Mouse (Mus musculus) frontal cortex, adult 2 months (tissue): ENCODE results near the gene Cd5. TPM values are rescaled to one million over a fixed set of nuclear protein-coding genes. Genes with fewer than 3 reads are reported as not detected.

ENCODE experiments used
- DNase-seq, 2 experiments: peaks; one replicate each; pipeline ENCODE4 v3.0.0; 2022; ENCODE audit warnings: low spot score in 1 of 2; ENCODE audit errors: extremely low spot score in 1 of 2
- polyA plus RNA-seq: library from polyadenylated mRNA; depleted of rRNA; stranded (reverse); fragments of >200 nt; gene quantifications from 2 replicates; pipeline ENCODE4 v1.2.3, GENCODE M21; 2012

Gene Cd5
- polyA plus RNA-seq, 1 experiment = 0.14 TPM

DNA sequence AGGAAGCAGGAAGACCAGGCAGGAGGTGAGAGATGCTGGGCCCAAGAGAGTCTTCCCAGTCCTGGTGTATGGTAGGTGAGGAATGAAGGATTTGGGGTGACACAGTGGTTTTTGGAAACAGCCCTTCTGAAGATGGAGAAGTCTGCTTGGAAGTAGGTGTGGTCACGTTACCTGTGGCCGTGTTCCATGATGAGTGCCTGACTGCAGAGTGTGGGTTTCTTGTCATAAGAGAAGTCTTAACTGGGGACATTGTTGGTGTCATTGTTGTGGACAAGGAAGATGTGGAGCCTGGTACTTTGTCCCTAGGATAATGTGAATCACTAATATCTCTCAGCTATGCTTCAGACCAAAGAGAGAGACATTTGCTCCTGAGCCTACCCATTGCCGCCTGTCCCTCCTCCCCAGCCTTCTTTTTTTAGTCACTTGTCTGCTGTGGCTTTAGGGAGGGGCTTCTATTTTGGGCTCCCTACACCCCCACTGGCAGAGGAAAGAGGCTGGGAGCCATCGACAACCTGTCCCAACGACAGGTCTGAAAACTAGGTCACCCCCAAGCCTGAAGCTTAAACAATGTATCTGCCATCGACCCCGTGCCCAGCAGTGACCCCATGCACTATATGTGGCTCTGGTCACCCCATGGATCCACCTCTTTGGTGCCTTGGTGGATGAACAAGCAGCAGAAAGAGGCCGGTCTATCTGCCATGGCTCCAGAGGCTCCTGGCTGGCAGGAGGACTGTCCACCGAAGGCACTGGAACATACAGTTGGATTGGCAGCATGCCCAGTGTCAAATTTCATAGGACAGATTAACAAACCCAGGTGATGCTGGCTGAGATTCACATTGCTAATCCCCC lies 21.4 kb upstream of the Cd5 start:
- DNase-seq = peak in 1 of 2 experiments; percentile 44

DNA sequence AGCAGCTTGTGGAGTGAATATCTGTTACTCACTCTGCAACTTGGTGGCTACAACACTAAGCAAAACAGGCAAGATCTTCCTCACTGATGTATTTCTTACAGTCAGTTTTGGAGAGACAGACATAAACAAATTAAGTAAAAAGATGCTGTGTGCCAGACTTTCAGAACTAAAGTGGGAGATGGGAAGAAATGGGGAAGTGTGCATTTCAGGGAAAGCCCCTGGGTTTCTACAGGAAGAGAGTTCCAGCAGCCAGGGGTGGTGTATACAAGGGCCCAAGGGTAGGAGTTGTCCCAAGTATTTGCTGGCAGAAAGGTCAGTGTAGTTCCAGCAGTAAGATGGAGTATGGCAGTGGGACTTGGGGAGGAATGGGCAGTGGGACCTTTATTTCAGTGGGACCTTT lies 20.7 kb upstream of the Cd5 start:
- no peak for DNase-seq

DNA sequence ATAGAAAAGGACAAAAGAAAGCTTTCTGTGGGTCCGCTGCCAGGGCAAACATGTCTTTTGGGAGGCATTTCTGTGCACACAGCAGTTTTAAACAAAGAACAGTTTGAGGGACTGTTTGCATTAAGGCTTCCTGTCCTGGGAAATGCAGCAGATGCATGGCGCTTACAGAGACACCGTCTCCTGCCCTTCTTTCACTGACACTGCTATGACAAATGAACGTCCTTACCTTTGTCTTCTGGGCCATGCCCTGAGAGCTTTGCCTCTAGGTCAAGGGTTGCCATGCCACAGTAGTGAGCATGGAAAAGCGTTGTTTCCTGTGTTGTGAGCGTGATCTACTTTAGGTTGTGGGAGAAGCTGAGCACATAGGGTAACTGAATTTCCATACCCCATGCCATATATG lies 19.9 kb upstream of the Cd5 start:
- no peak for DNase-seq

DNA sequence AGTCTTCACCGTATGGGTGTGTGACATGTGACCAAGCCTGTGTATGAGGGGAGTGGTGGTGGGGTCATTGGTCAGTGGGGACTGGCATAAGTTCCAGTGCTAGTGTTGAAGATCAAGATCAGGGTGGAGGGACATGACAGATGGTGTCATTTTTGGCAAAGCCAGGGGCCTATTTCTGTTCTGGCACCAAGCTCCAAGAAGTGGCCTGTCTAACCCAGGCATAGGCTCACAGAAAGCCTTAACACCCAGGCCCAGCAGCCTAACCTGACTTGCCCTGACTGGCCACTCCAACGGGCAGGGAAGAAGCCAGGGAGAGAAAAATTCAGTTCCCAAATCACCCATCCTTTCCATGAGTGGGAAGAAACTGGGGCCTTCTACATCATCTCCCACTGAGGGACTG lies 18.7 kb upstream of the Cd5 start:
- no peak for DNase-seq

DNA sequence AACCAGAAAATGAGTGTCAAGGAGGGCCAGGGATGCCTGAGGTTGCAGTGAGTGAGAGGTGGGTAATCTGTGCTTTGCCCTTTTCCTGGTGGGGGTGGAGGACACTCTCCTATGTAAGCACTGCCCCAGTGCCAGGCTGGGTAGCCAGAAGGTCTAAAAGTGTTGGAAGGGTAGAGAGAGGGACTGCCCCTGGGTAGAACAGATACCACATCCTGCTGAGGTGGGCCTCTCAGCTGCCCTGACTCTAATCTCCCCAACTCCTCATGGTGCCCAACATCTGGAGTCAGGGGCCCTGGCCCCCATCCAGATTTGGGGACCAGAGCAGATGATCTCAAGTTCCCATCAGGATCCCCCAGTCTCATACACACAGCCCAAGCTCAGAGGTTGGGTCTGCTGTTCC lies 18.3 kb upstream of the Cd5 start:
- no peak for DNase-seq

DNA sequence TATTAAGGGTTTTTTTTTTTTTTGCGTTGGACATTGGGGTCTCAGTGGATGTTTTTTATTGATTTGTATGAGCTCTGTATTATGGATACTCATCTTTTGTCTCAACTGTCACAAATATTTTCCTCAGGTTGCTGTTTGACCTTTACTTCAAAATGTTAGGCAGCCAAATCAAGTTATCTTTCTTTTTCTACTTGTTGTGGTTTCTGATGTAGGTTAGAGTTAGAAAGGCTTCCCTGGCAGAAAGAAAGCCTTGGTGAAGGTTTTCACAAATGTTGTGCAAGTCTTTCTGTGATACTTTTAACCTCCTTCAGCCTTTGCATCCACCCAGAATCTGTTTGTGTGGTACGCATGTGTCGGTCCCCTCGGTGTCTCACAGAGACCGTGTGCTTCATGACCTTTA lies 13.8 kb upstream of the Cd5 start:
- DNase-seq = no peak

DNA sequence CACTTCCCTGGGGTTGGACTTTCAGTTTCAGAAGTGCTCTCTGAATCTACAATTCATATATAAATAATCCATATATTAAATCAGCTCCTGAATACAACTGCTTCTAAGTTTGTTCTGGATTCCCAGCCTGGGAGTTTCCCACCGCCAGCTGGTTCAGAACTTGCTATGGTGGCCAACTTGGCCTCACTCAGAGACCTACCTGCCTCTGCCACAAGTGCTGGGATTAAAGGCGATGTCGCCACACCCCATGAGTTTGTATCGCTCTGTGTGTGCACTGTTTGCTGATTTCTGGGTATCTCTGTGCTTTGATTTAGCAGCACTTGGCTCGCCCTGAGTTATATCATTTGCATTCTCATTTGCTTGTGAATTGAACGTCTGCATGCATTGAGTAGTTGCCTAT lies 13.3 kb upstream of the Cd5 start:
- DNase-seq = no peak

DNA sequence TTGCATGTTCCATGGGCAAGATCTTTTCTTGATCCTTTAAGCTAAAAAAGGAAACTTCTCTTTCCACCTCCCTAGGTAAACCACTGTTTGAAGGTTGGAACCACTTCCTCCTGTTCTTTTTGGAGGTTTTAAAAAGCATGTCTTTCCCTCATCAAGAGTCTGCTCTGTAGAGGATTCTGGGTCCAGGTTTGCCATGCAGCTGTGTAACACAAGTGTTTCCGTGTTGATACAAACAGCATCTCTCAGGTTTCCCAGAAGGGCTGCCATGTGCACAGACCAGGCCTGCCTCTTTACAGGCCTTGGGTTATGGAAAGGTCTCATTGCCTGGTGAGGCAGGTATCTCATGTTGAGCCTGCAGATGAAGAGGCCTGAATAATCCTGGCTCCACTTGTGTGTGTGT lies 12.8 kb upstream of the Cd5 start:
- no peak for DNase-seq

DNA sequence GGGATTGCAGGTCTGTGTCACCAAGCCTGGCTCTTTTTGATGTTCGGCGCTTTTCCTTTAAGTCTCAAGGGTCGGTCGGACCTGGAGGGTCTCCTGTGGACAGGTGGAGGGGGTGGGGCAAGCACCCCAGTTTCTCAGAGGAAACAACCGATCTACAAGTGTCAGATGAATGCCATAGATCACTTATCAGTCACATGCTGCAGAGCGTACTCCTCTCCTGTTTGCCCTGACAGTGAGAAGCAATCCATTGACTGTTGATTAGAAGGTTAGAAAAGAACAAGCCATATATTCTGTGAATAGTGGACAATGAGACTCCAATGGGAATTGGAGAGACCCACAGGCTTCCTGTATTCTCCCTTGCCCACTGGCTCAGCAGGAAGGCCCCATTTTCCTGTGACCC lies 11.4 kb upstream of the Cd5 start:
- no peak for DNase-seq

DNA sequence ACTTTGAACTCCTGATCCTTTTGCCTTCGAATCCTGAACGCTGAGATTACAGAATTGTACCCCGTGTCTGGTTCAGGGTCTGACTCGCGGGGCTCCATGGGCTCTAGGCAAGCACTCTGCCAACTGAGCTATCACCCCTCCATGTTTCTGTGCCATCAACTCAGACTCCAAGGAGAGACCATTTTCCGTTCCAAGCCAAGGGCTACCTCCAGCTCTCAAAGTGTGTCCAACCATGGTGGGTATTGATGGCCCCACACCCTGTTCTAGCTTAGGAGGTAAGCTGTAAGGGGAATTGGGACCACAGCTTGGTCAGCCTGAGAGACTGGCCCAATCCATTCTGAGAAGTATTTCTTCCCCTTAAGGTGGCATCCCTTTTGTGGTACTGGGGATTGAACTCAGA lies 10.5 kb upstream of the Cd5 start:
- no peak for DNase-seq

DNA sequence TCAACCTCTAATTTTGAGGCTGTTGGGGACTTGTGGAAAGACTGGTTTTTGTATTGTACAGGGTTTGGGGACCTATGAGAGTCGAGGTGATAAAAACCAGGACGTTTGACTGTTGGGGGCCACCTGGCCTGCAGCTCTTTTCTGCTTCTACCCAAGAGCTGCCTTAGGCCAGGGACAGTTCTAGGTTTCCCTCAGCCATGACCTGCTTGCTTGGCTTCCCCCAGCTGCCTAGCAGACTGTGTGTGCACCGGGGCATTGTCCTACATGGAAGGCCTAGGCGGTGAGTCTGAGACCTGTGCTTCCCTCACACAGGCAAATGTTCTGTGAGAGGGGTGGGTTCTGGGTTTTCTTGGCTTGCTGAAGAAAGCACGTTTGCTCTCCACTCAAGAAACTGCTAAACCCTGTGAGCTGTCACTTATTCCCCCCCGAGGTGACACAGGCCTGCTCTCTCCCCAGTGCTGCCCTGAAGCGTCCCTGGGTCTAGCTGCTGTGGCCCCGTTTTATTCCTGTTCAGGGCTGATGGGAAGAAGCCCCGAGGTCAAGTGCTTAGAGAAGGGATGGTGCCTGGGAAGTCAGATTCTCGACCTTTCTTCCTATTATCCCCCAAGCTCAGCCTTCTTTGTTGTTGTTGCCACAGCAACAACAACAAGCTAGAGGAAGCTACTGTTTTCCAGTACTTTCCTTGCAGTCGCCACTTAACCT lies 9.8 kb upstream of the Cd5 start:
- no peak for DNase-seq

DNA sequence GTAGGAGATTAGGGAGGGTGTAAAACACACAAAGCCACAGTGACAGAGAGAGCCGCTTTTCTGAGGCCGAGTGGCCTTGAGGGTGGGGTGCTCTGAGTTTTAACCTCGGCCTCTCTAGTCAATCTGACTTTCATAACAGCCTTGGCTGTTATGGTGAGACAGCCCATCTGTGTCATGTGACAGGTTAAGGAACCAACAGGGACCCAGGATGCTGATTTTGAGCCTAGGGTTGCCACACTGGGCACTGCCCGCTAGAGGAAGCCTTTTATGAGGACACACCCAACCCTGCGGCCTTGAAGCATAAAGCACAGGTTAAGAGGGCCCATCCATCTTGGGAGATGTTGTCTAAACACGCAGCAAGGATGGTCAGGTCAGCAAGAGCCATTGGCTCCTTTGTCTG lies 8.9 kb upstream of the Cd5 start:
- no peak for DNase-seq

DNA sequence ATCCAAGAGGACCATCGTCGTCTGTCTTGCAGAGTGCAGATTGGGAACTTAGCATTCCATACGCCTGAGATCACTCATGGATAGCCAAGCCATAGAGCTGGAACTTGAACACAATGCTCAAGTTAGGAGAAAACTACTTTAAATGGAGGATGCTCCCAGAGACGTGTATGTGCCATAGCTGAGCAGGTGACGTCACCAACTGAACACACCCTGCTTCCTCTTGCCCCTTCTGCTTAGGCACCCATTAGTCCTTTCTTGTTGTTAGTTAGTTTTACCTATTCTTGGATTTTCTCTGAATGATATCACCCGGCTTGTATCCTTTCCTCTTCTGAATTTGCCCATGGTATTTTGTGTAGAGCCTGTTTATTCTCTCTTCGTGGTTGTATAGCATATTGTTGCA lies 8.4 kb upstream of the Cd5 start:
- no peak for DNase-seq

DNA sequence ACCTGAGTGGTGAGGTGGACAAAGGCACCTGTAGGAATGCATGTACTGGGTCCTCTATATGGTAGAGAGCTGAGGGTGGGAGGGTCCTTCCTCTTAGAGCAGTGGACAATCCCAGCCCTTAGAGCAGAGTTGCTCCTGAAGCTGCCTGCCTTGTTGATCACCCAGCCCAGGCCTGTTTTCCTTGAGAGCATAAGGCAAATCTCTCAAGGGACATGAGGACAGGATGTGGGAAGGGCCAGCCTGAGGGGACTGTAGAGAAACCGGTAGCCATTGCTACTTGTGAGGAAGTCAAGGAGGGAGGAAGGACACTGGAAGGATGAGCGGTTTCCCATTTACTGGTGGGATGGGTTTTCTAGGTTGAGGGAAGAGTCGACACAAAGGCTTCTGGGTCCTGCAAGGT lies 3.8 kb upstream of the Cd5 start:
- DNase-seq = no peak

DNA sequence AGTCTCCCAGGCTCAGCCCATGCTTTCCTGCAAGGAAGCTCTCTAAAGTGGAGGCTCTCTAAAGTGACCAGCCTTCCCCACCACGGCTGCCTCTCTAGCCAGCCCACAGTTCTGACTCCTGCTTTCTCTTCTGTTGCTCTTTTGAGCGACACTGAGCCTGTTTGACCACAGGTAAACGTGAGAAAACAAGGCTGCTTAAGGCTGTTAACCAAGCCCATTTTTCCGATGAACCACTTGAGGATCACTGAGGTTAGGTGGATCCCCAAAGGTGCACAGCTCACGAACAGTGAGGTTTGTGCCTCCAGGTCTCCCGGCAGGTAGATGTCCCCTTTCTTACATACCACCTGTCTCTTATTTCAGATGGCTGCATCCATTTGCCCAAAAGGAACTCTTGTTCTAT lies 3.3 kb upstream of the Cd5 start:
- DNase-seq = no peak

DNA sequence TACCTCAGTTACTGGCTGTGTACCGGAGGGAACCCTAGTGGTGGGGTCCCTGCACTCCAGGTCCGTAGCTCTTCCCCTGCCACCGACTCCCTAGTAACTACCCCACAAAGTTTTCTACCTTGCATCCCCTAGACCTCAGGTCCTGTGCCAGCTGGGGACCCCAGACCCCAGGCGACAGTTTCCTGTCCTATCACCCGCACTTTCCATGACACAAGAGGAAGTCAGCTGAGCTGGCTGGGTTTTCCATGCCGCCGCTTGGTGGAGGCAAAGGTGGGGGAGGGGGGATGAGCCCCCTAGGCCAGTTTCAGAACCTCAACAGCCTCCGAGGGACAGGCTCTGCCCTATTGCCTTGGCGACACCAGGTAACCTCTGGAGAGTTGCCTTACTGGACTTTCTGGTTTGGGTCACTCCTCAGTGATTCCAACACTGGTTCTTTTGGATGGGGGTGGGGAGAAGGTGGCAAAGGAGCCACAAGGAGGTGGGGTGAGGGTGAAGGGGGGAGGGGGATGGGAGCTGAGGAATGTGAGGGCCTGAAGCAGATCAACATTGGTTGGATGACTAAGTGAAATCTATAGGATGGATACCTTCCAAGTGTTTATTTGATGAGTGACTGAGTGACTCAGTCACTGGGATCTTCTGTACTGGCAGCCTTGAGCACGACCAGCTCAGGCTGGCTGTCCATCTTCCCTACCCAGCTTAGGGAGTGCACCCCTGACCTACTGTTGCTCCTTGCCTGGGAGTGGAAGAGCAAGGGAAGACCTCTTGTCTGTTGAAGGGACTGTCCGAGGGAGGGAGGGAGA lies 2.0 kb upstream of the Cd5 start:
- DNase-seq = no peak

DNA sequence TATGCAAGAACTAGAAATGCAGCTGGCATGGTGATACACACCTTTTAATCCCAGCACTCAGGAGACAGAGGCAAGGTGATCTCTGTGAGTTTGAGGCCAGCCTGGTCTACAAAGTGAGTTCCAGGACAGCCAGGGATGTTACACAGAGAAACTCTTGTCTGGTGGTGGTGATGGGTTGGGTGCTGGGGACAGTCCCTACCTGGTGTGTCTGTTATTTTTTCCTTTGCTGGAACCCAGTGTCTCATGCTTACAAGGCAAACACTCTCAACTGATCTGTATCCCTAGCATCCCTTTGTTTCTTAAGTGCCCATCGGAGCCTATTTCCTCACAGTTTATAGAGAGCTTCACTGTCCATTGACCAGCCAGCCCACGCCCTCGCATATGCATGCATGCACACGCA lies 1.1 kb upstream of the Cd5 start:
- DNase-seq = no peak

DNA sequence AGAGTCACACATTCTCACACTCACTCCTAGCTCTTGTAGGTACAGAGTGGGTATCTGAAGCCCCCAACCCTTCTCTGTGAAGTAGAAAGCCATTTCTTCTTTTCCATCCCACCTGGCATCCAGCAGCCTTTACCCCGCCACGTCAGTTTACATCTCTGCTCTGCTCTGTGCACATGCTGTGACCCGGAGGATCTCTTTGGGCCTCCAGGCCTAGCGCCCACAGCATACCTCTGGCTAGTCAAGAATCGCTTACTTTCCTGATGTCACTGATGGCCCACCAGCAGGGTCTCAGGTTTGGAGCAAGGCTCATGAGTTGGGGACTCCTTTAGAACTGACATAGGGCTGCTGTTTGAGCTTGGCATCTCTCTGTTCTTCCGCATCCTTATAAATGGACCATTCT lies 764 bp downstream of the Cd5 start:
- DNase-seq = no peak

DNA sequence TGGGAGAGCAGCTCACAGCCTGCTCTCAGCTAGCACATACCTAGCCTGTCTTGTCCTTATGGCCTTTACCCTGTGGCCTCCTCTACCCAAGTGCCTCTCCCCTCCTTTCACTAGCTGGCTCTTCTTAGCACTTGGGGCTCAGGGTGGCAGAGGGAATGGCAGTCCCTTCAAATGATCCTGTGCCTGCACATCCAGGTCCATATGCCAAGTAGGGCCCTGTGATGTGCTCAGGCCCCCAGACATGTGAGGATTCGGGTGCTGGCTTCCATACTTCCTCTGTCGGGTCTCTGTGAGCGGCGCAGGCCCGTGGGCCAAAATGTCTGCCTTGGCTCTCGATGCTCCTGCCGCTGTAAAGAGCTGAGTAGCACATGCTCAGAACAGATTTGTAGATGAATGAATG lies 2.9 kb downstream of the Cd5 start:
- DNase-seq = no peak

DNA sequence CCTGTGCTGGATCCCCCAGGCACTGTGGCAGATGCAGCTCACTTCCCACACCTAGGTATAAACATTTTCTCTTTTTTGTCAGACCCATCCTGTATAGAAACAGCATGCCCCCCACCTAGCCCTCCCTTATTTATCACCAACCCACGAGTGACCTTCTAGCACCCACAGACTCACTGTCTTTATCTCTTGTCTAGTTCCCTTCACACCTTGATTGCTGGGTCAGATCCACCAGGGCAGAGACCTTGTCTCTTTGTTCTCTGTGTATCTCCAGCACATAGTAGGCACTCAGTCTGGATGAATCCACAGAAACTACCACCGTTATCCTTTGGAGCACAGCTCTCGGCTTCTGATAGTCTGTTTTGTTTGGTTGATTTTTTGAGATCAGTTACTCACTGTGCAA lies 3.7 kb downstream of the Cd5 start:
- no peak for DNase-seq

DNA sequence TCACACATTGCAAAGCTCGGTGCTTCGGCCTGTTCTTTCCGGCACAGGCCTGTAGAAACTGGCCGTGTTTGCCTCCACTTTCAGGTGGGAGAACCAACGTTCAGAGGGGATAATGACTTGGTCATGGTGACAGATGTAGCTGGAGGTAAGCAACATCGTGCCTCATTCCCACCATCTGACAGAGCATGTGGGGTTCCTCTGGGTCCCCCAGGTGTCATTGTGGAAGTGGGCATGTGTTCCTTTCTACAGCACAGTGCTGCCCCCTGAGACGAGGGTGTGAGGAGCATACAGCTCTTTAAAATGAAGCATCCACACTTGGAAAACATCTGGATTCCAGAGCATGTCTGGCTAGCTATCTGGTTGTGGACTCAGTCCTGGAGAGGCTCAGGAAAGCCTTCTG lies 4.2 kb downstream of the Cd5 start:
- DNase-seq = no peak
